Mouse (Mus musculus): ENCODE data around the gene Cbll1. TPM values are rescaled to one million over a fixed set of nuclear protein-coding genes. Genes with fewer than 3 reads are reported as not detected.
"Not testable (repeated sequence)": the region's sequence is repeated elsewhere in the genome, so short reads cannot be mapped to it uniquely, and the experiment has no call there.

Cbll1 gene
- polyA plus RNA-seq, 1 experiment from 2014 or later, result 13.9 TPM

DNA sequence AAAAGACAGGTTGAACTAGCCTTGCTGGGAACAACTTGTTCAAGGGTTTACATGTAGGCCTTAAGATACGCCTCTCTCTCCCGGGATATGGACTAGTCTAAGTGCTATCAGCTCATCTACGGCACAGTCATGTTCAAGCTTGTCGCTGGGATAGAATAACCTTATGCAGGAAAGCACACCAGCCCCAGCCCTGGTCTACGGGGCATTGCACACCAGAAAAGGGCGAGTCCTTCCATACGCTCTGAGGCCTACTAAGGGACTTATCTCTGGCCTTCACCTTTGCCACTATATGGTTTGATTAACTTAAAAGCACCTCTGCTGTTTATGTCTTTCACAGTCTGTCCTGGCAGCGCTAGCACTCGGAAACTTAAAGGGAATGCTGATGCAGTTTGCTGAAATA is 38.0 kb downstream of the Cbll1 start:
- ATAC-seq, result peak; percentile 81
- WGBS, result 74% methylated on average over 9 of the region's 9 CpGs

DNA sequence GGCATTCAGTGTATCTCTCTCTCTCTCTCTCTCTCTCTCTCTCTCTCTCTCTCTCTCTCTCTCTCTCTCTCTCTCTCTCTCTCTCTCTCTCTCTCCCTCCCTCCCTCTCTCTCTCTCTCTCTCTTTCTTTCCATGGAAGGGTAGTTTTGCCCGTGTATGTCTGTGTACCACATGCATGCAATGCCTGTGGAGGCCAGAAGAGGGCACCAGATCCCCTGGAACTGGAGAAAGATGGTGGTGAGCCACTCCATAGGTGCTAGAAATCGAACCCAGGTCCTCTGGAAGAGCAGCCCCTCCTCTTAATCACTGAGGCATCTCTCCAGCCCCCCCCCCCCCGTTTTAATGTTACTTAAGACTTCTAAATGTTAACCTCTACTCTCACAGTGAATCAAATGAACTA is 39.1 kb downstream of the Cbll1 start:
- H3K36me3 ChIP-seq; H3K4me1 ChIP-seq (replicated peaks); H3K9me3 ChIP-seq; H3K4me3 ChIP-seq (replicated peaks); H3K9ac ChIP-seq; H3K4me2 ChIP-seq (replicated peaks); H3K27ac ChIP-seq; H3K27me3 ChIP-seq (replicated peaks); ATAC-seq: not testable (repeated sequence)
- WGBS, result 51% methylated on average over 3 of the region's 3 CpGs

More for the DNA sequence above, 38.0 kb downstream of the Cbll1 start:
- no peak overlapping the region for H3K9ac ChIP-seq
- no peaks in the 10 kb centered on the region for H3K36me3 ChIP-seq
- no peaks in the 10 kb centered on the region for H3K4me1 ChIP-seq (replicated peaks)
- H3K4me3 ChIP-seq (replicated peaks), result no peak overlapping the region
- H3K4me2 ChIP-seq (replicated peaks), result no peak overlapping the region
- H3K27ac ChIP-seq, result 0 out of 2 replicates have a peak overlapping the region, but pooled peaks have one; percentile 13
- H3K9me3 ChIP-seq, result no peaks in the 10 kb centered on the region
- no peaks in the 10 kb centered on the region for H3K27me3 ChIP-seq (replicated peaks)

DNA sequence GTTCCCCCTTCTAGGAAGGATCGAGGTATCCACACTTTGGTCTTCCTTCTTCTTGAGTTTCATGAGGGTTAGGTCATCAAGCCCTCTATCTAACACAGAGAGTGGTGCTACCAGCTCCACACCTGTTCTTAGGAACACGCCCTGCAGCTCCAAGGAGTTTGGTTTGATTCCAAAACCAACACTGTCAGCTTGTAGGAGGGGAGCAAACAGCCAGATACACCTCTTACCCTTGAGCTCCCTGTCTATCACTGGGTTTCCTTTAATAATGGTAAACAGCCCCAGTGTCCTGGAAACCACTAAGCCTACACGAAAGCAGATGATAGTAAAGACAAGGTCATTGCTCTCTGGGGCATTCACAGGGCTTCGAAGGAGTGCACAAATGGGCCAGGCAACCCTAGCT is 40.9 kb downstream of the Cbll1 start:
- Histone ChIP-seq H3K4me1 (replicated peaks) (no peaks in the 10 kb centered on the region), H3K9me3 (no peaks in the 10 kb centered on the region), H3K27me3 (replicated peaks) (no peaks in the 10 kb centered on the region), H3K36me3 (no peaks in the 10 kb centered on the region), H3K27ac (no peak overlapping the region), H3K4me3 (replicated peaks) (no peak overlapping the region), H3K9ac (no peak overlapping the region), H3K4me2 (replicated peaks) (no peak overlapping the region)
- ATAC-seq, result peak; percentile 61
- WGBS, result 70% methylated on average over 4 of the region's 4 CpGs

- no peaks in the 10 kb centered on the region for H3K4me1 ChIP-seq (replicated peaks)
- ATAC-seq, result peak; percentile 81
- WGBS, result 68% methylated on average over 9 of the region's 9 CpGs
- H3K9ac ChIP-seq, result no peak overlapping the region
- no peak overlapping the region for H3K4me2 ChIP-seq (replicated peaks)
- H3K4me3 ChIP-seq (replicated peaks), result no peak overlapping the region
- H3K27me3 ChIP-seq (replicated peaks), result no peaks in the 10 kb centered on the region
- H3K27ac ChIP-seq, result no peak overlapping the region
- H3K36me3 ChIP-seq, result no peaks in the 10 kb centered on the region
- no peaks in the 10 kb centered on the region for H3K9me3 ChIP-seq
These were observed 43.1 kb downstream of the Cbll1 start for GRCm38 (mm10) chr12:31456271-31456670.

- Histone ChIP-seq H3K9ac (no peak overlapping the region), H3K4me1 (replicated peaks) (peaks cover 3% of the 10 kb centered on the region), H3K27me3 (replicated peaks) (no peaks in the 10 kb centered on the region), H3K27ac (no peak overlapping the region), H3K36me3 (no peaks in the 10 kb centered on the region), H3K4me3 (replicated peaks) (no peak overlapping the region), H3K4me2 (replicated peaks) (no peak overlapping the region), H3K9me3 (no peaks in the 10 kb centered on the region)
- no peak for ATAC-seq
- 80% methylated on average over 3 of the region's 3 CpGs for WGBS
These were observed 50.1 kb downstream of the Cbll1 start for GRCm38 (mm10) chr12:31449341-31449740.

DNA sequence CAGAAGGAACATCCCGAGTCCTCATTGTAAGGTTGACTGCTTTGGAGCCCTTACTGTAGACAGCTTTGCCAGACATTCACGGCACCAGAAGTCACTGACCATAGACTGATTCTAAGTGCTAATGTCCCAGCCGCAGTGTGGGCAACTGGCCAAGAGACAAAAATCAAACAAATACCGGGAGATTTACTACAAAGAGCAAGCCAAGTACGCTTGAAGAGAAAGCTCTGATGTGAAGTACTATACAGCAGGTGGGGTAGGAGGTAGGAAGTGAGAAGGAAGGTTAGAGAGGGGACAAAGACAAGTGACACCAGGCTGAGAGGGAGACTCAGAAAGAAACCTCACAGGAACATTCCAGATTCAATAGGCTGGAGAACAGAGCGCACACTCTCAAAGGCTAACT is 54.6 kb downstream of the Cbll1 start:
- WGBS, result 52% methylated on average over 6 of the region's 6 CpGs

GRCm38 (mm10) chr12:31444131-31444546 is 55.3 kb downstream of the Cbll1 start:
- H3K27ac ChIP-seq, result no peak overlapping the region
- ATAC-seq, result peak; percentile 77
- H3K9me3 ChIP-seq, result no peaks in the 10 kb centered on the region
- peaks cover 8% of the 10 kb centered on the region for H3K4me1 ChIP-seq (replicated peaks)
- 1% methylated on average over 11 of the region's 11 CpGs for WGBS
- H3K9ac ChIP-seq, result no peak overlapping the region
- H3K4me2 ChIP-seq (replicated peaks), result peak overlapping the region; percentile 50
- H3K4me3 ChIP-seq (replicated peaks), result peak overlapping the region; percentile 9
- no peaks in the 10 kb centered on the region for H3K36me3 ChIP-seq
- H3K27me3 ChIP-seq (replicated peaks), result no peaks in the 10 kb centered on the region

More for the DNA sequence above, 54.6 kb downstream of the Cbll1 start:
- Histone ChIP-seq H3K4me3 (replicated peaks) (no peak overlapping the region), H3K36me3 (no peaks in the 10 kb centered on the region), H3K9ac (no peak overlapping the region), H3K4me1 (replicated peaks) (peaks cover 8% of the 10 kb centered on the region), H3K4me2 (replicated peaks) (no peak overlapping the region), H3K27me3 (replicated peaks) (no peaks in the 10 kb centered on the region), H3K27ac (no peak overlapping the region), H3K9me3 (no peaks in the 10 kb centered on the region)
- no peak for ATAC-seq

- Histone ChIP-seq H3K27ac (peak overlapping the region; percentile 45), H3K36me3 (no peaks in the 10 kb centered on the region), H3K27me3 (replicated peaks) (no peaks in the 10 kb centered on the region), H3K4me2 (replicated peaks) (0 out of 2 replicates have a peak overlapping the region, but pooled peaks have one; percentile 28), H3K9ac (no peak overlapping the region), H3K4me3 (replicated peaks) (no peak overlapping the region), H3K4me1 (replicated peaks) (peaks cover 7% of the 10 kb centered on the region), H3K9me3 (no peaks in the 10 kb centered on the region)
- WGBS, result 62% methylated on average over 2 of the region's 2 CpGs
- peak; percentile 50 for ATAC-seq
These were observed 59.8 kb downstream of the Cbll1 start for GRCm38 (mm10) chr12:31439612-31440011.

DNA sequence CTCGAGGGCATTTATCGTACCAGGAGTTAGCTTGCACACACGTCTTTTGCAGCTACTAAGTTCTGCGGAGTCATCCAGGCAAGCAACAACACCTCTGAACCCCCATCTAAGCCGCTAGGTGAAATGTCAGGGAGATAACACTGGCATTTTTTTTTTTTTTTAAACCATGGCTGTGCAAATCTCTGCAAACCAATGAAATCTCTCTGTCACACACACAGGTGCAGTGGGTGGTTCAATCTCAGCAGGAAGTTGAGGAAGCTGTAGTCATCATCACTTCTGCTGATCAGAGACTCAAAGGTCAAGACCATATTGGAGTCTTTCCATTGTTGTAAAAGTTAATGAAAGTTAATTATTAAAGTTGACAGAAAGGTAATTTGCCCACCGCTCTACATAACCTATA is 61.6 kb downstream of the Cbll1 start:
- Histone ChIP-seq H3K27ac (peak overlapping the region; percentile 73), H3K9ac (no peak overlapping the region), H3K4me3 (replicated peaks) (no peak overlapping the region), H3K27me3 (replicated peaks) (no peaks in the 10 kb centered on the region), H3K36me3 (no peaks in the 10 kb centered on the region), H3K4me2 (replicated peaks) (peak overlapping the region; percentile 31), H3K4me1 (replicated peaks) (0 out of 2 replicates have a peak, but pooled peaks cover 2% of the 10 kb centered on the region), H3K9me3 (no peaks in the 10 kb centered on the region)
- WGBS, result 40% methylated on average over 6 of the region's 6 CpGs
- ATAC-seq, result peak; percentile 93

Other genes starting within 250 kb of the Cbll1 start
- gene Lamb1, start 234.4 kb downstream of the Cbll1 start, polyA plus RNA-seq (2015; fragmentation: Nextera tagmentation; extraction: Ambion mirVana), result 73.5 and 81.3 TPM in 2 replicates
- 142 and 171 TPM in 2 replicates for gene Dld, start 148.2 kb downstream of the Cbll1 start, polyA plus RNA-seq (2015; fragmentation: Nextera tagmentation; extraction: Ambion mirVana)
- 12.5 and 13.4 TPM in 2 replicates for gene Slc26a3, start 108.7 kb downstream of the Cbll1 start, polyA plus RNA-seq (2015; fragmentation: Nextera tagmentation; extraction: Ambion mirVana)
- 0.16 and 0.24 TPM in 2 replicates for gene Slc26a4, start 60.4 kb upstream of the Cbll1 start, polyA plus RNA-seq (2015; fragmentation: Nextera tagmentation; extraction: Ambion mirVana)
- 34.1 and 41.7 TPM in 2 replicates for gene Bcap29, start 135.0 kb upstream of the Cbll1 start, polyA plus RNA-seq (2015; fragmentation: Nextera tagmentation; extraction: Ambion mirVana)
- gene Dus4l, start 155.2 kb upstream of the Cbll1 start, polyA plus RNA-seq (2015; fragmentation: Nextera tagmentation; extraction: Ambion mirVana), result 9.1 and 10.2 TPM in 2 replicates
- 26.9 and 29.2 TPM in 2 replicates for gene Cog5, start 155.3 kb upstream of the Cbll1 start, polyA plus RNA-seq (2015; fragmentation: Nextera tagmentation; extraction: Ambion mirVana)
- gene Gpr22, start 214.3 kb upstream of the Cbll1 start, polyA plus RNA-seq (2015; fragmentation: Nextera tagmentation; extraction: Ambion mirVana), result 3.6 and 5.1 TPM in 2 replicates

All from intestine, embryonic 15.5 days (tissue).